Mouse (Mus musculus): ENCODE measurements at regions not wholly inside any gene's neighbourhood (a gene's known extent, or its start where the extent isn't known, plus 50 kb on each side); places are given as distances from the start of the nearest gene placed in this dataset.
"Not testable (repeated sequence)": the region's sequence is repeated elsewhere in the genome, so short reads cannot be mapped to it uniquely, and the experiment has no call there.

GRCm38 (mm10) chr12:33496306-33496705 is 66.9 kb downstream of the Twistnb start:
- no peak for DNase-seq (ENCODE audit: low read depth, low spot score)

GRCm38 (mm10) chr12:33497319-33497892 is 68.0 kb downstream of the Twistnb start:
- DNase-seq (ENCODE audit: low read depth, low spot score), result no peak

GRCm38 (mm10) chr12:33541566-33541965 is 112.1 kb downstream of the Twistnb start:
- DNase-seq (ENCODE audit: low read depth, low spot score), result no peak

GRCm38 (mm10) chr12:33551660-33552059 is 122.2 kb downstream of the Twistnb start:
- DNase-seq (ENCODE audit: low read depth, low spot score), result not testable (repeated sequence)

GRCm38 (mm10) chr12:33552231-33552630 is 122.8 kb downstream of the Twistnb start:
- DNase-seq (ENCODE audit: low read depth, low spot score), result no peak

GRCm38 (mm10) chr12:33552651-33553050 is 123.2 kb downstream of the Twistnb start:
- DNase-seq (ENCODE audit: low read depth, low spot score), result no peak

- DNase-seq (ENCODE audit: low read depth, low spot score), result peak; percentile 7
These were observed 124.3 kb downstream of the Twistnb start for GRCm38 (mm10) chr12:33553731-33554130.

- DNase-seq (ENCODE audit: low read depth, low spot score), result no peak
These were observed 131.7 kb downstream of the Twistnb start for GRCm38 (mm10) chr12:33561141-33561540.

- no peak for DNase-seq (ENCODE audit: low read depth, low spot score)
These were observed 148.5 kb downstream of the Twistnb start for GRCm38 (mm10) chr12:33577877-33578428.

- DNase-seq (ENCODE audit: low read depth, low spot score), result no peak
These were observed 151.4 kb downstream of the Twistnb start for GRCm38 (mm10) chr12:33580809-33581208.

GRCm38 (mm10) chr12:33591031-33591430 is 161.6 kb downstream of the Twistnb start:
- no peak for DNase-seq (ENCODE audit: low read depth, low spot score)

GRCm38 (mm10) chr12:33592431-33592911 is 163.0 kb downstream of the Twistnb start:
- peak; percentile 27 for DNase-seq (ENCODE audit: low read depth, low spot score)

GRCm38 (mm10) chr12:33592938-33593337 is 163.5 kb downstream of the Twistnb start:
- no peak for DNase-seq (ENCODE audit: low read depth, low spot score)

GRCm38 (mm10) chr12:33593685-33594084 is 164.2 kb downstream of the Twistnb start:
- peak; percentile 20 for DNase-seq (ENCODE audit: low read depth, low spot score)

GRCm38 (mm10) chr12:33605393-33605792 is 176.0 kb downstream of the Twistnb start:
- no peak for DNase-seq (ENCODE audit: low read depth, low spot score)

GRCm38 (mm10) chr12:33607811-33608602 is 178.6 kb downstream of the Twistnb start:
- DNase-seq (ENCODE audit: low read depth, low spot score), result no peak

- DNase-seq (ENCODE audit: low read depth, low spot score), result no peak
These were observed 182.9 kb downstream of the Twistnb start for GRCm38 (mm10) chr12:33612378-33612777.

- no peak for DNase-seq (ENCODE audit: low read depth, low spot score)
These were observed 191.0 kb downstream of the Twistnb start for GRCm38 (mm10) chr12:33620391-33620790.

GRCm38 (mm10) chr12:33626092-33626882 is 196.9 kb downstream of the Twistnb start:
- DNase-seq (ENCODE audit: low read depth, low spot score), result no peak

- DNase-seq (ENCODE audit: low read depth, low spot score), result no peak
These were observed 223.2 kb downstream of the Twistnb start for GRCm38 (mm10) chr12:33652597-33652996.

GRCm38 (mm10) chr12:33675508-33675907 is 246.1 kb downstream of the Twistnb start:
- no peak for DNase-seq (ENCODE audit: low read depth, low spot score)

- no peak for DNase-seq (ENCODE audit: low read depth, low spot score)
These were observed 235.4 kb upstream of the Ferd3l start for GRCm38 (mm10) chr12:33692870-33693269.
